Mouse (Mus musculus): ENCODE results near the gene Ect2.

DNA sequence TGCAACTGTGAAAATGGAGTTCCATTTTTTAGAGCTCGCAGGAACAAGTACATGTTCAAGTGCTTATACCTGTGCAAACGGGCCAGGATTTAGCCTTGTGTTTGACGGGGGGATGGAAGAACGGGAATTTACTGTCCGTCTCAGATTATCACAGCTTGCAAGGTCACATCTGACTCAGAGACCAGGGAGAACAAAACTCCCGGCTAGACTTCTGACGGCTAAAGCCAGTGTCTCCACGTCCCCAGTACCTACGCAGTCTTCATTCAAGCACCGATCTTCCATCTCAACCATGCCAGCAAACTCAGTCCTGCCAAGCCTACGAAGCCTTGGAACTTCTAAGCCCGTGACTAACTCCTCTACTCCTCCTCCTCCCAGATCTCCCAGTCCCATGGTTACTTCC is 93.2 kb downstream of the Ect2 start:
- TF ChIP-seq CTCF (IDR thresholded peaks at IDR 0.05; ENCODE audit: control insufficient read depth, insufficient read depth, insufficient read length) (no peak), MAX (IDR thresholded peaks at IDR 0.05) (no peak), USF1 (IDR thresholded peaks at IDR 0.05; ENCODE audit: low read depth) (no peak)

All from C2C12 (cell line).